Mouse (Mus musculus): ENCODE results near the gene Gm11639. TPM values are rescaled to one million over a fixed set of nuclear protein-coding genes. Genes with fewer than 3 reads are reported as not detected.

The Gm11639 gene
- polyA plus RNA-seq, 1 experiment from 2014 or later = 0.01 TPM

- Histone ChIP-seq H3K4me3 (no peak overlapping the region), H3K4me2 (no peak overlapping the region), H3K4me1 (no peaks in the 10 kb centered on the region), H3K9me3 (no peaks in the 10 kb centered on the region), H3K27ac (no peak overlapping the region), H3K27me3 (no peaks in the 10 kb centered on the region), H3K9ac (no peak overlapping the region), H3K36me3 (no peaks in the 10 kb centered on the region)
- WGBS = 90% methylated on average over 4 of the region's 4 CpGs
- no peak for ATAC-seq (ENCODE audit: insufficient number of reproducible peaks, insufficient read depth, low FRiP score, low TSS enrichment, low read depth)
These were observed 24.9 kb upstream of the Gm11639 start for GRCm38 (mm10) chr11:104660599-104660998.

DNA sequence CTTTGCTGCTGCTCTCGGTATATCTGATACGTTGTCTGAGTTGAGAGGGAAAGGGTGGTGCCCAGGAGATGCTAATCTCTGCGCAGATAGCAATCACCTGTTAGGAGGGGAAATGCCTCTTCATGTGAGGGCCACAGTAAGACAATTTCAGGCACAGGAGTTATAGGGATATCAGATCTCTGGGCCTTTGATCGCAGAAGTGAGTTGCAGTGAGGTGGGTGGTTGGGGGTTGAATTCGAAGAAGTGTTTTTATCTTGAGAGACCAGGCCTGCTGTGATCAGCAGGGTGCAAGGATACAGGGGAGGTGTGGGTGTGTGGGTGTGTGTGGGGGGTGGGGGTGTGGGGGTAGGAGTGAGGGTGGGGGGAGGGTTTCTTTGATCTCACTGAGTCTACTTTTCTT is 24.4 kb upstream of the Gm11639 start:
- Histone ChIP-seq H3K36me3 (no peaks in the 10 kb centered on the region), H3K9ac (no peak overlapping the region), H3K27me3 (no peaks in the 10 kb centered on the region), H3K27ac (no peak overlapping the region), H3K4me3 (no peak overlapping the region), H3K9me3 (no peaks in the 10 kb centered on the region), H3K4me2 (no peak overlapping the region), H3K4me1 (no peaks in the 10 kb centered on the region)
- ATAC-seq (ENCODE audit: insufficient number of reproducible peaks, insufficient read depth, low FRiP score, low TSS enrichment, low read depth) = no peak
- 71% methylated on average over 5 of the region's 5 CpGs for WGBS

- no peak overlapping the region for H3K4me3 ChIP-seq
- no peak overlapping the region for H3K4me2 ChIP-seq
- H3K9ac ChIP-seq = no peak overlapping the region
- no peaks in the 10 kb centered on the region for H3K36me3 ChIP-seq
- no peaks in the 10 kb centered on the region for H3K9me3 ChIP-seq
- H3K27me3 ChIP-seq = no peaks in the 10 kb centered on the region
- WGBS = 73% methylated on average over 20 of the region's 20 CpGs
- no peak for ATAC-seq (ENCODE audit: insufficient number of reproducible peaks, insufficient read depth, low FRiP score, low TSS enrichment, low read depth)
- no peak overlapping the region for H3K27ac ChIP-seq
- no peaks in the 10 kb centered on the region for H3K4me1 ChIP-seq
These were observed 23.8 kb upstream of the Gm11639 start for GRCm38 (mm10) chr11:104661531-104662205.

DNA sequence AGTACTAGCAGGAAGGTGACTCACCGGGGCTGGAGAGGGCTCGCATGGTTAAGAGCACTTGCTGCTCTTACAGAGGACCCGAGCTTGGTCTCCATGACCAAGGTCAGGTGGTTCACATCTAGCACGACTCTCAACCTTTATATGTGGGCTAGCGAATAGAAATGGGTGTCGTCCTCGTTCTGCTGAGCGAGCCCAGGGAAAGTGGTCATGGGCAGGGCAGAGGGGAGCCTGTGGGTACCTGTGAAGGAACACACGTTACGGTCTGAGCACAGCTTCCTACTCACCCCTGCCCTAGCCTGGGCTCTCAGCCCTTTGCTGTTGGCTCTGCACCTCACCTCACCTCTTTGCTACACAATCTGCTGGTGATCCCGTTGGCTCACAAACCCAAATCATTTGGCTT is 22.9 kb upstream of the Gm11639 start:
- Histone ChIP-seq H3K27me3 (no peaks in the 10 kb centered on the region), H3K9me3 (no peaks in the 10 kb centered on the region), H3K9ac (no peak overlapping the region), H3K4me1 (peaks cover 7% of the 10 kb centered on the region), H3K4me3 (no peak overlapping the region), H3K4me2 (no peak overlapping the region), H3K36me3 (no peaks in the 10 kb centered on the region), H3K27ac (no peak overlapping the region)
- WGBS = 91% methylated on average over 11 of the region's 11 CpGs
- ATAC-seq (ENCODE audit: insufficient number of reproducible peaks, insufficient read depth, low FRiP score, low TSS enrichment, low read depth) = no peak

- Histone ChIP-seq H3K4me2 (no peak overlapping the region), H3K4me1 (peaks cover 10% of the 10 kb centered on the region), H3K27ac (no peak overlapping the region), H3K9ac (no peak overlapping the region), H3K9me3 (no peaks in the 10 kb centered on the region), H3K27me3 (no peaks in the 10 kb centered on the region), H3K36me3 (no peaks in the 10 kb centered on the region), H3K4me3 (no peak overlapping the region)
- no peak for ATAC-seq (ENCODE audit: insufficient number of reproducible peaks, insufficient read depth, low FRiP score, low TSS enrichment, low read depth)
- 74% methylated on average over 6 of the region's 6 CpGs for WGBS
These were observed 22.1 kb upstream of the Gm11639 start for GRCm38 (mm10) chr11:104663241-104663877.

DNA sequence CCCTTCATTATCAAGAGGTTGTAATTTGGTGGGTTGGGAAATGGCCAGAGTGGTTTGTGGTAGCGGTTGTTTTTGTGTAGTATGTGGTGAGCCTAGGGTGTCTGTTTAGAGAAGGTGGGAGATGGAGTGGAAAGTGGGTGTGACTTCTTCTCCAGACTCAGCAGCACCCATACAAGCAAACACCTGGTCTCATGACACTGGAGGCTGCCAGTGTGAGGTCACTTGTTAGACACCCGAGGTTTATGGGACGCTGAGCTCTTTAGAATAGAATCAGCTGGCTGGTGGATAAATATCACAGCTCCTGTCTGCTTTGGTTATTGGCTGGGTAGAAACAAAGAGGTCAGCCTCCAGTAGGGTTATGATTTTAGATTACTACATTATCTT is 21.6 kb upstream of the Gm11639 start:
- no peak overlapping the region for H3K4me3 ChIP-seq
- no peak for ATAC-seq (ENCODE audit: insufficient number of reproducible peaks, insufficient read depth, low FRiP score, low TSS enrichment, low read depth)
- no peaks in the 10 kb centered on the region for H3K9me3 ChIP-seq
- no peak overlapping the region for H3K27ac ChIP-seq
- 78% methylated on average over 3 of the region's 3 CpGs for WGBS
- no peak overlapping the region for H3K4me2 ChIP-seq
- no peak overlapping the region for H3K9ac ChIP-seq
- no peaks in the 10 kb centered on the region for H3K27me3 ChIP-seq
- peaks cover 10% of the 10 kb centered on the region for H3K4me1 ChIP-seq
- H3K36me3 ChIP-seq = no peaks in the 10 kb centered on the region

GRCm38 (mm10) chr11:104664441-104664840 is 21.1 kb upstream of the Gm11639 start:
- no peaks in the 10 kb centered on the region for H3K36me3 ChIP-seq
- no peak overlapping the region for H3K4me2 ChIP-seq
- no peak overlapping the region for H3K4me3 ChIP-seq
- H3K9ac ChIP-seq = no peak overlapping the region
- H3K4me1 ChIP-seq = peaks cover 10% of the 10 kb centered on the region
- no peaks in the 10 kb centered on the region for H3K27me3 ChIP-seq
- no peaks in the 10 kb centered on the region for H3K9me3 ChIP-seq
- no peak overlapping the region for H3K27ac ChIP-seq
- ATAC-seq (ENCODE audit: insufficient number of reproducible peaks, insufficient read depth, low FRiP score, low TSS enrichment, low read depth) = no peak

- no peak overlapping the region for H3K4me2 ChIP-seq
- no peak overlapping the region for H3K9ac ChIP-seq
- no peak for ATAC-seq (ENCODE audit: insufficient number of reproducible peaks, insufficient read depth, low FRiP score, low TSS enrichment, low read depth)
- no peaks in the 10 kb centered on the region for H3K36me3 ChIP-seq
- no peak overlapping the region for H3K27ac ChIP-seq
- H3K27me3 ChIP-seq = no peaks in the 10 kb centered on the region
- H3K9me3 ChIP-seq = no peaks in the 10 kb centered on the region
- H3K4me3 ChIP-seq = no peak overlapping the region
- 38% methylated on average over 5 of the region's 5 CpGs for whole genome bisulfite sequencing
- peaks cover 10% of the 10 kb centered on the region for H3K4me1 ChIP-seq
These were observed 18.1 kb upstream of the Gm11639 start for GRCm38 (mm10) chr11:104667399-104667798.

DNA sequence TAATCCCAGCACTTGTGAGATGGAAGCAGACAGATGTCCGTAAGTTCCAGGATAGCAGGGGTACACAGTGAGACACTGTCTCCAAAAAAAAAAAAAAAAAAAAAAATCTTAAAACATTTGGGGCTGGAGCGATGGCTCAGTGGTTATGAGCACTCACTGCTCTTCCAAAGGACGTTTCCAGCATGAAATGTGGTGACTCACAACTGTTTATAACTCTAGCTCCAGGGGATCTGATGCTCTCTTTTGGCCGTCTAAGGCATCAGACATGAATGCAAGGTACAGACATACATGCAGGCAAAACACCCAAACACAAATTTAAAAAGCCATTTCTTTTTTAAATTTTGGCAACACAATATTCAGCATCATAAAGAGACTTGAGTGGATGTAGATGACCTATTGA is 12.1 kb upstream of the Gm11639 start:
- Histone ChIP-seq H3K36me3 (no peaks in the 10 kb centered on the region), H3K4me1 (no peaks in the 10 kb centered on the region), H3K9ac (no peak overlapping the region), H3K9me3 (no peaks in the 10 kb centered on the region), H3K4me3 (no peak overlapping the region), H3K4me2 (no peak overlapping the region), H3K27me3 (no peaks in the 10 kb centered on the region), H3K27ac (no peak overlapping the region)
- WGBS = 60% methylated on average over 4 of the region's 4 CpGs
- ATAC-seq (ENCODE audit: insufficient number of reproducible peaks, insufficient read depth, low FRiP score, low TSS enrichment, low read depth) = no peak

- ATAC-seq (ENCODE audit: insufficient number of reproducible peaks, insufficient read depth, low FRiP score, low TSS enrichment, low read depth) = no peak
- H3K4me3 ChIP-seq = no peak overlapping the region
- no peaks in the 10 kb centered on the region for H3K27me3 ChIP-seq
- no peak overlapping the region for H3K4me2 ChIP-seq
- H3K9me3 ChIP-seq = no peaks in the 10 kb centered on the region
- H3K27ac ChIP-seq = no peak overlapping the region
- WGBS = 92% methylated on average over 11 of the region's 11 CpGs
- H3K36me3 ChIP-seq = no peaks in the 10 kb centered on the region
- no peaks in the 10 kb centered on the region for H3K4me1 ChIP-seq
- H3K9ac ChIP-seq = no peak overlapping the region
These were observed 10.7 kb upstream of the Gm11639 start for GRCm38 (mm10) chr11:104674768-104675167.

GRCm38 (mm10) chr11:104693235-104693634 is 7.7 kb downstream of the Gm11639 start:
- Histone ChIP-seq H3K4me1 (no peaks in the 10 kb centered on the region), H3K27me3 (no peaks in the 10 kb centered on the region), H3K9me3 (no peaks in the 10 kb centered on the region), H3K36me3 (no peaks in the 10 kb centered on the region), H3K4me2 (no peak overlapping the region), H3K4me3 (no peak overlapping the region), H3K9ac (no peak overlapping the region), H3K27ac (no peak overlapping the region)
- ATAC-seq (ENCODE audit: insufficient number of reproducible peaks, insufficient read depth, low FRiP score, low TSS enrichment, low read depth) = no peak
- 89% methylated on average over 6 of the region's 6 CpGs for WGBS

DNA sequence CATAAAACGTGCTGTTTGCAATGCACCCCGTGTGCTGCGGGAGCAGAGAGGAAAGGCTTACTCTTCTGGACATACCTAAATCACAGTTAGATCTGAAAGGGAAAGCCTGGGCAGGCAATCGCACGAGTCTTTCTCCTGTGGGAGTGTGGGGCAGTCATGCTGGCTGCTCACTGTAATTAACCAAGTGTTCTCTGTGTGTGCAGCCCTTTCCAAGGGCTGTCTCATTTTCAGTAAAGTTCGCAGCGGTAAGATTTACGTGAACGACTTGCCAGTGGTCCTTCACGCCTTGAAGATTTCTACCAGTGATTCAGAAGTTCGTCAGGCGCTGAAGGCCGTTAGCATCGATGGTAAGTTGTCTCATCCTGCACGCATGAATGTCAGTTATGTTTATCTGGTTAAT is 18.6 kb downstream of the Gm11639 start:
- Histone ChIP-seq H3K9me3 (no peaks in the 10 kb centered on the region), H3K36me3 (no peaks in the 10 kb centered on the region), H3K27ac (no peak overlapping the region), H3K9ac (no peak overlapping the region), H3K27me3 (no peaks in the 10 kb centered on the region), H3K4me2 (no peak overlapping the region), H3K4me1 (no peaks in the 10 kb centered on the region), H3K4me3 (no peak overlapping the region)
- 73% methylated on average over 15 of the region's 15 CpGs for WGBS
- ATAC-seq (ENCODE audit: insufficient number of reproducible peaks, insufficient read depth, low FRiP score, low TSS enrichment, low read depth) = no peak

Data from embryonic facial prominence, embryonic 13.5 days (tissue).